Mouse (Mus musculus): Measurements from ENCODE around the gene Vmn1r218. TPM values are rescaled to one million over a fixed set of nuclear protein-coding genes. Genes with fewer than 3 reads are reported as not detected.

Gene Vmn1r218
- polyA plus RNA-seq (2014; fragmentation: Illumina TruSeq; extraction: RNeasy Lipid Tissue Mini Kit (QIAGEN cat#74804); ENCODE audit: low read depth, low replicate concordance): not detected

DNA sequence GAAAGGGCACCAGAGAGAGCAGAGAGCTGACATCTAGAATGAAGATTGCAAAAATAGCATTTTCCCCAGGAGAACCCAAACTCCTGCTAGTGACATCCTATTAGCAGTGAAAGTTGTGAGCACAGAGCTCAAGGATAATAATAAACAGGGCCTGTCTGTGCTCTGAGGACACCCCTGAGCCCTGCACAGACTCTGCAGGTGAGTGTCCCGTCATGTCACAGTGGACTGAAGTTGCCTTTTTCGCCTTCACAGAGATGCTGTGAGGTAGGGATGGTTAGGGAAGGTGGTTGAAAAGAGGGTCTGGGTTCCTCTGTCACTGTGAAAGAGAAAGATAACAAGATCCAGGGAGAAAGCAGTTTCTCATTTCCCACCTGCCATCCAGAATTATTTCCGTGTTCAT lies at the start of gene Vmn1r218:
Gene Vmn1r218 (plus strand): TSS at position 57 of the 400 bp plus-strand sequence.

GRCm38 (mm10) chr13:23118126-23118525 lies 14.8 kb upstream of the Vmn1r218 start, which contains the start of gene Vmn1r217:
Gene Vmn1r217 (minus strand): TSS chr13:23118226.

DNA sequence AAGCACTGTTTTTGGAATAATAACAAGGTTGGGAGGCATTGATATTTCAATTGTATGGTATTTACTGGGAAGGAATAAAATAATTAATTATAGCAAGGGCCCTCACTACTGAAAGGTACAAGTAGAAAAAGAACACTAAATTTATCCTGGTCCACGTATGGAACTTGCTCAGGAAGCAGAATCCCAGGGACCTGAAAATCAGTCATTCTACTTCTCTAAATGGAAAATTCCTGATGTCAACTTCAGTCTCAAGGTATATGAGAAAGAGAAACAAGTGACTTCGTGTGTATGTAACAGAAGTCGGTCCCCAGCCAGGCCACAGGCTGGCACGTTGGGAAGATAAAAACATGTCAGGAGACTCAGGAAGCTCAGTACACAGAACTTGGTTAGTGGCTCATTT lies 26.1 kb downstream of the Vmn1r218 start, which contains the start of gene Vmn1r219:
Gene Vmn1r219 (plus strand): TSS at position 301 of the 400 bp plus-strand sequence.

GRCm38 (mm10) chr13:23187875-23188274 lies 54.9 kb downstream of the Vmn1r218 start, which contains the start of gene Vmn1r220:
Gene Vmn1r220 (minus strand): TSS chr13:23187975.

Other genes with a start within 250 kb of the Vmn1r218 start
- not detected for gene Vmn1r212, start 248.9 kb upstream of the Vmn1r218 start, polyA plus RNA-seq (2014; fragmentation: Illumina TruSeq; extraction: RNeasy Lipid Tissue Mini Kit (QIAGEN cat#74804); ENCODE audit: low read depth, low replicate concordance)
- not detected for gene Vmn1r213, start 125.5 kb upstream of the Vmn1r218 start, polyA plus RNA-seq (2014; fragmentation: Illumina TruSeq; extraction: RNeasy Lipid Tissue Mini Kit (QIAGEN cat#74804); ENCODE audit: low read depth, low replicate concordance)
- gene Vmn1r214, start 102.7 kb upstream of the Vmn1r218 start, polyA plus RNA-seq (2014; fragmentation: Illumina TruSeq; extraction: RNeasy Lipid Tissue Mini Kit (QIAGEN cat#74804); ENCODE audit: low read depth, low replicate concordance): not detected
- gene Vmn1r215, start 65.1 kb upstream of the Vmn1r218 start, polyA plus RNA-seq (2014; fragmentation: Illumina TruSeq; extraction: RNeasy Lipid Tissue Mini Kit (QIAGEN cat#74804); ENCODE audit: low read depth, low replicate concordance): not detected
- gene Vmn1r217, start 14.9 kb upstream of the Vmn1r218 start, polyA plus RNA-seq (2014; fragmentation: Illumina TruSeq; extraction: RNeasy Lipid Tissue Mini Kit (QIAGEN cat#74804); ENCODE audit: low read depth, low replicate concordance): not detected
- not detected for gene Vmn1r219, start 26.2 kb downstream of the Vmn1r218 start, polyA plus RNA-seq (2014; fragmentation: Illumina TruSeq; extraction: RNeasy Lipid Tissue Mini Kit (QIAGEN cat#74804); ENCODE audit: low read depth, low replicate concordance)
- not detected for gene Vmn1r220, start 54.8 kb downstream of the Vmn1r218 start, polyA plus RNA-seq (2014; fragmentation: Illumina TruSeq; extraction: RNeasy Lipid Tissue Mini Kit (QIAGEN cat#74804); ENCODE audit: low read depth, low replicate concordance)
- gene Vmn1r221, start 81.0 kb downstream of the Vmn1r218 start, polyA plus RNA-seq (2014; fragmentation: Illumina TruSeq; extraction: RNeasy Lipid Tissue Mini Kit (QIAGEN cat#74804); ENCODE audit: low read depth, low replicate concordance): not detected
- not detected for gene Vmn1r222, start 102.8 kb downstream of the Vmn1r218 start, polyA plus RNA-seq (2014; fragmentation: Illumina TruSeq; extraction: RNeasy Lipid Tissue Mini Kit (QIAGEN cat#74804); ENCODE audit: low read depth, low replicate concordance)
- not detected for gene Vmn1r223, start 114.0 kb downstream of the Vmn1r218 start, polyA plus RNA-seq (2014; fragmentation: Illumina TruSeq; extraction: RNeasy Lipid Tissue Mini Kit (QIAGEN cat#74804); ENCODE audit: low read depth, low replicate concordance)
- 16.7 TPM for gene Zfp322a, start 236.1 kb downstream of the Vmn1r218 start, polyA plus RNA-seq (2014; fragmentation: Illumina TruSeq; extraction: RNeasy Lipid Tissue Mini Kit (QIAGEN cat#74804); ENCODE audit: low read depth, low replicate concordance)

Measured in heart, adult 10 weeks (tissue).